Mouse (Mus musculus) common myeloid progenitor, adult 5-6 weeks (primary cell): ENCODE measurements around the gene Dbil5. TPM values are rescaled to one million over a fixed set of nuclear protein-coding genes. Genes with fewer than 3 reads are reported as not detected.

ENCODE experiments used
- ATAC-seq: replicated peaks from 2 replicates; pipeline ENCODE4 v1.8.0; 2016; ENCODE audit warnings: low read depth, mild to moderate bottlenecking, moderate TSS enrichment, inconsistent platforms; ENCODE audit not compliant: poor library complexity, severe bottlenecking
- total RNA-seq: library from RNA; stranded (forward); fragments of 200-1000, 187-1606 nt; gene quantifications from 2 replicates; pipeline ENCODE4 v1.2.3, GENCODE M21; 2017

Gene Dbil5
- total RNA-seq, 1 experiment from 2014 or later = not detected

- ATAC-seq = no peak
Measured at GRCm38 (mm10) chr11:76224631-76225030, 7.2 kb downstream of the Dbil5 start.

DNA sequence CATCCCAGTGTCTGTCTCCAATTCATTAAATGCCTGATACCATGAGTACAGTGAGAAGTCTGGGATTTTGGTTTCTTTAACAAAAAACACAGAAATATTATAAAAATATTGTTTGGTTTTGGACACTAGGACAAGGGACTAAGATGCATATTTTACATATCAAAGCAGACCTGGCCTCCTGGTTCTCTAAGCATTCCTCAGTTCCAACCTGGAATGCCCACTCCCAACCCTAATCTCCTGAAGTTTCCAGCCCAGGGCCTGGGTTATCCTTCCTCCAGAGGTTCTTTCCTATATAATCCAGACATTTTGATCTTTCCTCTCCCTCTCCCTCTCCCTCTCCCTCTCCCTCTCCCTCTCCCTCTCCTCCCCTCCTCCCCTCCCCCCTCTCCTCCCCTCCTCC lies 7.6 kb downstream of the Dbil5 start:
- ATAC-seq = no peak

GRCm38 (mm10) chr11:76236136-76236535 lies 18.7 kb downstream of the Dbil5 start:
- ATAC-seq = no peak

- no peak for ATAC-seq
Measured at GRCm38 (mm10) chr11:76239750-76240149, 22.3 kb downstream of the Dbil5 start.

- peak; percentile 99 for ATAC-seq
Measured at GRCm38 (mm10) chr11:76242901-76243810, 25.7 kb downstream of the Dbil5 start, which contains the start of the genes Mrm3 and Glod4. Mrm3 (plus strand) TSS chr11:76243715. Glod4 (minus strand) TSS chr11:76243725.

- no peak for ATAC-seq
Measured at GRCm38 (mm10) chr11:76243811-76244546, 26.6 kb downstream of the Dbil5 start.

DNA sequence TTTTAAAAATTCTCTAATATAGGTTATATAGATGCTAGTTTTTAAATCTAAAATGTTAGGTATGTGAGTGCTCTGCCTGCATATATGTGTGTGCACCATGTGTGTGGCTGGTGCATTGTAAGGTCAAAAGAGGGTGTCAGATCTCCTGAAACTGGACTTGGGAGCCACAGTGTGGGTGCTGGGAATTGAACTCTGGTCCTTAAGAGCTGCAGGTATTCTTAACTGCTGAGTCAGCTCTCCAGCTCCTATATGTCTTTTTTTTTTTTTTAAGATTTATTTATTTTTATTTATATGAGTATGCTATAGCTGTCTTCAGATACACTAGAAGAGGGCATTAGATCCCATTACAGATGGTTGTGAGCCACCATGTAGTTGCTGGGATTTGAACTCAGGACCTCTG lies 29.0 kb downstream of the Dbil5 start:
- no peak for ATAC-seq

GRCm38 (mm10) chr11:76247239-76247638 lies 29.8 kb downstream of the Dbil5 start:
- ATAC-seq = no peak

- no peak for ATAC-seq
Measured at GRCm38 (mm10) chr11:76252036-76252435, 34.6 kb downstream of the Dbil5 start.

- ATAC-seq = peak; percentile 90
Measured at GRCm38 (mm10) chr11:76253145-76253917, 35.9 kb downstream of the Dbil5 start.

GRCm38 (mm10) chr11:76253918-76254264 lies 36.5 kb downstream of the Dbil5 start:
- no peak for ATAC-seq

DNA sequence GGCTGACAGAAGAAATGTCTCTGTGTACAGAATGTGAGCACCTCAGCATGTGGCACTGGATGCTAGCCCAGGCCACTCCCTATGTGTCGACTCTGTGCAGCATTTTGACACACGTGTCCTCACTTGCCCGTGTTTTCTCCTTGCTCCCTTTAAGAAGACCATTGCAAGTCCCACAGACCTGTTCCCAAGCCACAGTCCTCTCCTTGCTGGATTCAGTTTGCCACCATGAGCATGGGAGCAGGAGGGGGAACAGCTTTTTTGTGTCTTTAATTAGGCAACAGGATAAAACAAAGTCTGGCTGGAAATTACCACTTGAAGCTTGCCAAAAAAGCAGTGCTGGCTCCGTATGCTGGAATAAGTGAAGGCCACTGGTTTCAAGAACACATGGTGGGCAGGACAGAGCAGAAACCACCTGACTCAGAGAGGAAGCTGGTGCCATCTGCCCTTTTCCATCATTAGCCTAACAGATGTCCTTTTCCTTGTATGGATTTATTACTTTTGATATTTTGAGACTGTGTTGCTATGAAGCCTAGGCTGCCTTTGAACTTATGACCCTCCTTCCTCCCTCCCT lies 38.1 kb downstream of the Dbil5 start:
- no peak for ATAC-seq

DNA sequence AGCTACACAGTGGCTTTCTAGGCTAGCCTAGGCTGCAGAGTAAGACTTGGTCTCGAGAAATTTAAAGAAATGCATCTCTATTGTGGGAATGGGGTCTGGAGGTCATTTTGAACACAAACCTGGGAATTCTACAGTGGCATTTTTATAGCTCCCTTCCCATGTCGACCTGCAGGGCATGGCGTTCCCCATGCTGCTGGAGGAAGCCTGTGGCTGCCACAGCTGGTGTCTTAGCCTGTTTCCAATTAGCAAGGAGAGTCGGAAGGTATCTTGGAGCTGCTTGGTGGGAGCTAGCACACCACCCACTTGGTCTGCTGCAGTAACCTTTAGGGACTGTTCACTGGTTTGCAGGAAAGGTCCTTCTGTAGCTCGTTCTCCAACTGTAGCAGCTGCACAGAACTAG lies 38.7 kb downstream of the Dbil5 start:
- no peak for ATAC-seq

GRCm38 (mm10) chr11:76257386-76257785 lies 40.0 kb downstream of the Dbil5 start:
- no peak for ATAC-seq

DNA sequence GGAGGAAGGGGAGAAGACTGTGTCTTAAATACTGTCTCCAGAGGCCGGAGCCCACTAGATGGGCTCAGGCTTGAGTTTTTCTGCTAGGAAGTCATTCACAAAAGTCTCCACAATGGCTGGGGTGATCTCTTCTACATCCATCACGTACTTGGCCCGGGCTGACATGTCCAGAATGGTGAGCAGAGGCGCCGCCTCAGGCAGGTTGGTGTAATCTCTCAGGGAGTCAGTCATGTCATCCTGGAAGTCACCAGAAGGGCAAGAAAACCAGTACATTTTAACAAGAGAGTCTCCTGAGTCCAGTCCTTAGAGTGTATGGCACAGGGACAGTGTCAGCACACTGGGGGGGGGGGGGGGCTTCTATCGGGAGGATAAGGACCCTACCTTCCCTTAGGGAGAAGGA lies 41.1 kb downstream of the Dbil5 start:
- no peak for ATAC-seq

DNA sequence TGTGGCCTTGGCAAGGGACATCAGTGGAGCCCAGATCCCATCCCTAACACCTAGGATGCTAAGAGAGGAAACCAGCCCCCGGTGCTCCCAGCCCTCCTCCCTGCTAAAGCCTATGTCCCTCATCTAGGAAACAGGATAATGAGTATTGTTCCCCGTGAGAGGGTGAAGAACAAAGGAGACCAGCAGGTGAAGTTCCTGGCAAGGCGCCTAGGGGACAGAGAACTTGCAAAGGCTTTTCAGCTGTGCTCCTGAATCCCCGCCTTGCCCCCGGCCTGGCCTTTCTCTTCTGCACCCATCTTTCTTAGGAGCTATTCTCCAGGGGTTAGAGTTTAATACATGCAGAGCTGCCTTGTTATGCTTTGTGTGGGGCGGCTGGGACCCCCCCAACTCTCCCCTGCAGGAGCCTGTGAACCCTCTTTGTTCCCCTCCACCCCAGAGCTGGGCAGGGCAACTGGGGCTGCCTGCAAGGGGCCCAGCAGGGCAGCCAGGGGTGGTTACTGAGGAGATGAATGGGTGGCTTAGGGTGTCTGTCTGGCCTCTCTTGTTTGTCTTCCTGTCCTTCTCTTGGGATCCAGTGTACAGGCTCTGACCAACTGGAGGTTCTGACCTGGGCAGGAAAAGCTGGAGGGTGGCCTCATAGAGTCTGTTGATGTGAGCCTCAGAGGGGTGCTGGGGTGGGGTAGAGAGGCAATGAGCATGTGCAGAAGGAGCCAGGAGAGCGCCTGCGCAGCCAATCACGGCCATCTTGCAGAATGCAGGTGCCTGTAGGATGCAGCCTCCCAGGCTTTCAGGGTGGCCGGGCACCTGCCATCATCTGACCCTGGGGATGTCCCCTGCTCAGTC lies 43.0 kb downstream of the Dbil5 start:
- ATAC-seq = no peak

GRCm38 (mm10) chr11:76261224-76261623 lies 43.8 kb downstream of the Dbil5 start:
- peak; percentile 79 for ATAC-seq

- no peak for ATAC-seq
Measured at GRCm38 (mm10) chr11:76262611-76263351, 45.4 kb downstream of the Dbil5 start.

DNA sequence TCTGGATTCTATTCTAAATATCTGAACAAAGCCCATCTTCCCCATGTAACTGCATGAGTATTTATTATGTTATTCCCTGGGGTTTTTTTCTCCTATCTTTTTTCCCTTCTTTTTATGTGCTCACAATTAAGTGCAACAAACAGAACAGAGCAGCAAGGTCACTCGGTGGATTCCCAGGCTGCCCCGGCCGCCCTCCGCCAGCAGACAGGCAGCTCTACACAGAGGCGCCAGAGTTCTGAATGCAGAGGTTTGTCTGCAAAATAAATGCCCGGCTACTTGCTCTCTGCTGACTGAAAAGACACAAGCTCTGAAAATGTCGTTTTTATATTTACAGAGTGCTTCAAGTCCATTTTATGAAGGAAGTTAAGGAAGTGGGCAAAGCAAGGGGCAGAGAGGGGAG lies 50.1 kb downstream of the Dbil5 start:
- no peak for ATAC-seq
